Comparison of ENCODE assay signal across 22 mouse cellular contexts in genomic region chr15:77040784-77041183, GRCm38 (mm10). TPM values are rescaled to one million over a fixed set of nuclear protein-coding genes. Genes with fewer than 3 reads are reported as not detected.
DNase-seq lines count a peak whose midpoint lies in the region; ATAC-seq and TF ChIP-seq lines count a peak whose summit lies in the region.
"Had no signal": no experiment of that assay in that cellular context is flagged by ENCODE, and none has a peak within 500 bp of the region (broad histone marks: within the 10 kb centered on the region; RNA-seq: fewer than 3 reads in every experiment).

No protein-coding gene starts in this region.

- H3K27me3 ChIP-seq in heart, embryonic 14.5 days (ENCODE audit: control insufficient read depth, insufficient read depth, low read length) = no peaks in the 10 kb centered on the region
- H3K27me3 ChIP-seq in G1E (ENCODE audit: insufficient read depth, low read length) = peaks cover 51% of the 10 kb centered on the region
- H3K27me3 ChIP-seq in embryonic facial prominence, embryonic 10.5 days (replicated peaks; ENCODE audit: low read depth, poor library complexity, severe bottlenecking) = no peaks in the 10 kb centered on the region
- H3K27me3 ChIP-seq: forebrain, embryonic 15.5 days; limb, embryonic 13.5 days had no signal

- no peak for TF ChIP-seq CTCF in G1E (IDR thresholded peaks at IDR 0.05; ENCODE audit: low read depth, low read length)

- 0 out of 2 replicates have a peak overlapping the region, but pooled peaks have one; percentile 31 for H3K9ac ChIP-seq in heart, embryonic 14.5 days (ENCODE audit: low read length)
- H3K9ac ChIP-seq: forebrain, embryonic 15.5 days; limb, embryonic 13.5 days; liver, embryonic 14.5 days had no signal

- WGBS in heart, embryonic 14.5 days = 45% methylated on average over 3 of the region's 3 CpGs
- WGBS in embryonic facial prominence, embryonic 10.5 days = 74% methylated on average over 3 of the region's 3 CpGs

- H3K9me3 ChIP-seq in heart, embryonic 14.5 days (ENCODE audit: control insufficient read depth, low read length) = no peaks in the 10 kb centered on the region
- H3K9me3 ChIP-seq in G1E (replicated peaks) = no peaks in the 10 kb centered on the region
- no peaks in the 10 kb centered on the region for H3K9me3 ChIP-seq in embryonic facial prominence, embryonic 10.5 days
- H3K9me3 ChIP-seq: forebrain, embryonic 15.5 days; limb, embryonic 13.5 days had no signal

- H3K4me1 ChIP-seq in heart, embryonic 14.5 days (ENCODE audit: control insufficient read depth in 2 of 2, insufficient read depth in 2 of 2, low read length in 2 of 2) = peaks cover 53 to 65% of the 10 kb centered on the region in 2 experiments
- peaks cover 10% of the 10 kb centered on the region for H3K4me1 ChIP-seq in G1E (ENCODE audit: insufficient read depth, low read depth, low read length)
- peaks cover 77% of the 10 kb centered on the region for H3K4me1 ChIP-seq in embryonic facial prominence, embryonic 10.5 days

- no peak for DNase-seq in heart, postnatal 4 days
- DNase-seq in G1E (ENCODE audit: low spot score) = no peak
- no peak for DNase-seq in embryonic facial prominence, embryonic 10.5 days (ENCODE audit: low spot score)
- no peak for DNase-seq in Muller cell, postnatal 12 days (ENCODE audit: inconsistent ontology term)
- no peak for DNase-seq in kidney, adult 8-10 months
- no peak for DNase-seq in layer of hippocampus, postnatal 25 days (ENCODE audit: extremely low spot score in 1 of 2, low spot score in 1 of 2)
- DNase-seq: adrenal gland, postnatal 25 days; cerebellum, adult 11 months; cerebellum, postnatal 25 days; gastrocnemius, postnatal 14 days; heart, postnatal 36 days; kidney, adult 18-20 months; kidney, postnatal 36 days; layer of hippocampus, adult 9-11 months; midbrain, embryonic 14.5 days; thymus, postnatal 25 days had no signal

- H3K27ac ChIP-seq in heart, embryonic 14.5 days (replicated peaks in 1 of 2; ENCODE audit: control insufficient read depth in 1 of 2, insufficient read depth in 1 of 2, low read depth in 2 of 2, low read length in 2 of 2) = peak overlapping the region in 1 of 2 experiments; percentile 98; a peak in 2 of 4 replicates
- peak overlapping the region; percentile 92; the same call in 1 of the 2 replicates for H3K27ac ChIP-seq in embryonic facial prominence, embryonic 10.5 days (replicated peaks)
- H3K27ac ChIP-seq: forebrain, embryonic 15.5 days; limb, embryonic 13.5 days; liver, embryonic 14.5 days had no signal

- no peaks in the 10 kb centered on the region for H3K36me3 ChIP-seq in heart, embryonic 14.5 days (ENCODE audit: control insufficient read depth, insufficient read depth, low read length)
- no peaks in the 10 kb centered on the region for H3K36me3 ChIP-seq in G1E (replicated peaks)
- H3K36me3 ChIP-seq in embryonic facial prominence, embryonic 10.5 days (replicated peaks) = no peaks in the 10 kb centered on the region
- H3K36me3 ChIP-seq: forebrain, embryonic 15.5 days; limb, embryonic 13.5 days had no signal

- no peak for ATAC-seq in heart, embryonic 14.5 days (ENCODE audit: insufficient number of reproducible peaks, insufficient read depth, low FRiP score, low read depth)
- ATAC-seq in G1E (ENCODE audit: extremely low read depth, insufficient number of reproducible peaks, low FRiP score, poor library complexity, severe bottlenecking) = peak; percentile 28; the same call in 1 of the 2 replicates
- ATAC-seq in hematopoietic stem cell, adult 5-6 weeks (replicated peaks in 1 of 2; ENCODE audit: insufficient read depth in 1 of 2, low FRiP score in 2 of 2, low TSS enrichment in 1 of 2, low read depth in 1 of 2, poor library complexity in 2 of 2, severe bottlenecking in 2 of 2) = peak; percentile 37 to 64; a peak in 1 of 4 replicates
- ATAC-seq: forebrain, embryonic 15.5 days had no signal

- H3K4me3 ChIP-seq in heart, embryonic 14.5 days (ENCODE audit: control insufficient read depth in 1 of 2, insufficient read depth in 1 of 2, low read depth in 1 of 2, low read length in 2 of 2) = no peak overlapping the region
- H3K4me3 ChIP-seq in G1E (ENCODE audit: low read depth, low read length) = no peak overlapping the region
- no peak overlapping the region for H3K4me3 ChIP-seq in embryonic facial prominence, embryonic 10.5 days
- H3K4me3 ChIP-seq: forebrain, embryonic 15.5 days; limb, embryonic 13.5 days had no signal

- H3K4me2 ChIP-seq in heart, embryonic 14.5 days (ENCODE audit: low read length) = no peak overlapping the region
- H3K4me2 ChIP-seq: forebrain, embryonic 15.5 days; limb, embryonic 13.5 days had no signal

RNA-seq across cellular contexts. Expression of gene Apol6, which starts 3.7 kb away (rescaled TPM):
- 0.19 TPM in 2 replicates for polyA plus RNA-seq in heart, embryonic 14.5 days (2014; fragmentation: Nextera tagmentation; extraction: Ambion mirVana)
- under 1 TPM; 0.62 to 0.65 TPM for total RNA-seq in heart, postnatal 4 days (2021)
- total RNA-seq in G1E (2014; fragmentation: Nextera tagmentation) (not detected in 2 replicates), G1E (2017) (0.12 and 0.22 TPM in 2 replicates)
- polyA plus RNA-seq in G1E (2012) = not detected in 2 replicates
- 0.07 and 0.16 TPM in 2 replicates for polyA plus RNA-seq in embryonic facial prominence, embryonic 10.5 days (2016; fragmentation: Nextera tagmentation; extraction: Ambion mirVana)
- not detected in 2 replicates for total RNA-seq in hematopoietic stem cell, adult 5-6 weeks (2017)
- not detected for total RNA-seq in layer of hippocampus, postnatal 25 days (2021)
- total RNA-seq: megakaryocyte, adult 5-6 weeks had no signal
- polyA plus RNA-seq: forebrain, embryonic 15.5 days; limb, embryonic 13.5 days; midbrain, embryonic 14.5 days had no signal

RNA-seq across cellular contexts. Expression of gene Mb, which starts 9.7 kb away (rescaled TPM):
- polyA plus RNA-seq in heart, embryonic 14.5 days (2014; fragmentation: Nextera tagmentation; extraction: Ambion mirVana) = 807 and 810 TPM in 2 replicates
- total RNA-seq in heart, postnatal 4 days (2021) = 1,000 to 10,000 TPM; 6,207 to 7,219 TPM
- total RNA-seq in G1E (2014; fragmentation: Nextera tagmentation) (not detected in 2 replicates), G1E (2017) (not detected in 2 replicates)
- not detected in 2 replicates for polyA plus RNA-seq in G1E (2012)
- 0.72 and 0.86 TPM in 2 replicates for polyA plus RNA-seq in embryonic facial prominence, embryonic 10.5 days (2016; fragmentation: Nextera tagmentation; extraction: Ambion mirVana)
- total RNA-seq in hematopoietic stem cell, adult 5-6 weeks (2017) = not detected in 2 replicates
- total RNA-seq in layer of hippocampus, postnatal 25 days (2021) = under 1 TPM in 1 of 2 experiments, not detected in 1; 0.52 TPM
- total RNA-seq: megakaryocyte, adult 5-6 weeks had no signal
- polyA plus RNA-seq: forebrain, embryonic 15.5 days had no signal

Comparison
In these comparisons a context has a peak if more than half of its experiments do, and no peak if none do; other contexts are left out.
1. RNA of gene Mb, which starts 9.7 kb away (total RNA-seq): 6,207 to 7,219 TPM in heart, postnatal 4 days; 0.52 TPM in layer of hippocampus, postnatal 25 days, not detected in G1E and not detected in hematopoietic stem cell, adult 5-6 weeks; every median in the first group is over 1,000 times any median in the second.